In genomic region chr10:87926564-87926963, GRCm38 (mm10) we compare ENCODE assay signal across 10 mouse cellular contexts.
A peak's percentile ranks its signal among the peaks of the same experiment; 100 is the strongest.
DNase-seq lines count a peak whose midpoint lies in the region; ATAC-seq lines count a peak whose summit lies in the region.
"Had no signal": no experiment of that assay in that cellular context is flagged by ENCODE, and none has a peak within 500 bp of the region (broad histone marks: within the 10 kb centered on the region; RNA-seq: fewer than 3 reads in every experiment).

No protein-coding gene starts in this region.

- DNase-seq in embryonic facial prominence, embryonic 10.5 days (ENCODE audit: low spot score): no peak
- peak; percentile 14 for DNase-seq in kidney, adult 18-20 months
- DNase-seq in kidney, postnatal 4 days: no peak
- DNase-seq in ovary, adult 18-20 months (ENCODE audit: low spot score): no peak

- H3K9ac ChIP-seq in embryonic facial prominence, embryonic 12.5 days: no peak overlapping the region
- no peak overlapping the region for H3K9ac ChIP-seq in embryonic facial prominence, embryonic 13.5 days
- no peak overlapping the region for H3K9ac ChIP-seq in limb, embryonic 13.5 days

- ATAC-seq in embryonic facial prominence, embryonic 12.5 days (ENCODE audit: insufficient number of reproducible peaks, insufficient read depth, low FRiP score, low TSS enrichment): no peak
- ATAC-seq in embryonic facial prominence, embryonic 13.5 days (ENCODE audit: insufficient number of reproducible peaks, insufficient read depth, low FRiP score, low TSS enrichment, low read depth): no peak
- no peak; the same call in 1 of the 2 replicates for ATAC-seq in limb, embryonic 13.5 days (ENCODE audit: low FRiP score, low read depth)
- ATAC-seq in CD4-positive, CD25-positive, alpha-beta regulatory T cell, adult 4 months: no peak

- 0 out of 2 replicates have a peak, but pooled peaks cover 9% of the 10 kb centered on the region for H3K4me1 ChIP-seq in embryonic facial prominence, embryonic 12.5 days
- 0 out of 2 replicates have a peak, but pooled peaks cover 4% of the 10 kb centered on the region for H3K4me1 ChIP-seq in embryonic facial prominence, embryonic 10.5 days
- H3K4me1 ChIP-seq in embryonic facial prominence, embryonic 13.5 days: peaks cover 13% of the 10 kb centered on the region
- peaks cover 14% of the 10 kb centered on the region for H3K4me1 ChIP-seq in limb, embryonic 13.5 days
- H3K4me1 ChIP-seq: megakaryocyte, embryonic 14.5 days had no signal

- H3K27ac ChIP-seq in embryonic facial prominence, embryonic 12.5 days: peak overlapping the region; percentile 61; the same call in 1 of the 2 replicates
- H3K27ac ChIP-seq in embryonic facial prominence, embryonic 10.5 days (replicated peaks): no peak overlapping the region
- H3K27ac ChIP-seq in embryonic facial prominence, embryonic 13.5 days: peak overlapping the region; percentile 60; the same call in 1 of the 2 replicates
- H3K27ac ChIP-seq in limb, embryonic 13.5 days: peak overlapping the region; percentile 67; the same call in 1 of the 2 replicates
- H3K27ac ChIP-seq: kidney, postnatal 0 days had no signal

- WGBS in embryonic facial prominence, embryonic 12.5 days: 68% methylated on average over 8 of the region's 8 CpGs
- 68% methylated on average over 8 of the region's 8 CpGs for WGBS in embryonic facial prominence, embryonic 10.5 days
- WGBS in embryonic facial prominence, embryonic 13.5 days: 67% methylated on average over 8 of the region's 8 CpGs
- 42% methylated on average over 8 of the region's 8 CpGs for WGBS in limb, embryonic 13.5 days

- H3K4me2 ChIP-seq in embryonic facial prominence, embryonic 12.5 days (replicated peaks): no peak overlapping the region
- no peak overlapping the region for H3K4me2 ChIP-seq in embryonic facial prominence, embryonic 13.5 days
- no peak overlapping the region; the same call in 1 of the 2 replicates for H3K4me2 ChIP-seq in limb, embryonic 13.5 days (replicated peaks)

- H3K4me3 ChIP-seq in embryonic facial prominence, embryonic 12.5 days: no peak overlapping the region
- H3K4me3 ChIP-seq in embryonic facial prominence, embryonic 10.5 days: no peak overlapping the region
- H3K4me3 ChIP-seq in embryonic facial prominence, embryonic 13.5 days: no peak overlapping the region
- no peak overlapping the region for H3K4me3 ChIP-seq in limb, embryonic 13.5 days
- H3K4me3 ChIP-seq: megakaryocyte, embryonic 14.5 days had no signal

- no peaks in the 10 kb centered on the region for H3K27me3 ChIP-seq in embryonic facial prominence, embryonic 12.5 days
- no peaks in the 10 kb centered on the region for H3K27me3 ChIP-seq in embryonic facial prominence, embryonic 10.5 days (replicated peaks; ENCODE audit: low read depth, poor library complexity, severe bottlenecking)
- no peaks in the 10 kb centered on the region for H3K27me3 ChIP-seq in embryonic facial prominence, embryonic 13.5 days
- no peaks in the 10 kb centered on the region for H3K27me3 ChIP-seq in limb, embryonic 13.5 days
- H3K27me3 ChIP-seq: megakaryocyte, embryonic 14.5 days had no signal

- H3K36me3 ChIP-seq in embryonic facial prominence, embryonic 12.5 days: no peaks in the 10 kb centered on the region
- H3K36me3 ChIP-seq in embryonic facial prominence, embryonic 10.5 days (replicated peaks): peaks cover 1% of the 10 kb centered on the region; the same call in 1 of the 2 replicates
- H3K36me3 ChIP-seq in embryonic facial prominence, embryonic 13.5 days: no peaks in the 10 kb centered on the region
- no peaks in the 10 kb centered on the region for H3K36me3 ChIP-seq in limb, embryonic 13.5 days

- no peaks in the 10 kb centered on the region for H3K9me3 ChIP-seq in embryonic facial prominence, embryonic 12.5 days
- no peaks in the 10 kb centered on the region for H3K9me3 ChIP-seq in embryonic facial prominence, embryonic 10.5 days
- no peaks in the 10 kb centered on the region for H3K9me3 ChIP-seq in embryonic facial prominence, embryonic 13.5 days
- H3K9me3 ChIP-seq in limb, embryonic 13.5 days: no peaks in the 10 kb centered on the region
- H3K9me3 ChIP-seq: megakaryocyte, embryonic 14.5 days had no signal
